ENCODE assay signal across 32 mouse cellular contexts in genomic region chr12:99187671-99188070, GRCm38 (mm10).
A peak's percentile ranks its signal among the peaks of the same experiment; 100 is the strongest.
DNase-seq lines count a peak whose midpoint lies in the region; ATAC-seq and TF ChIP-seq lines count a peak whose summit lies in the region.
"Had no signal": no experiment of that assay in that cellular context is flagged by ENCODE, and none has a peak within 500 bp of the region (broad histone marks: within the 10 kb centered on the region; RNA-seq: fewer than 3 reads in every experiment).

No protein-coding gene starts in this region.

- H3K27me3 ChIP-seq in intestine, postnatal 0 days (replicated peaks; ENCODE audit: control insufficient read depth, insufficient read depth, low read length) = no peaks in the 10 kb centered on the region
- no peaks in the 10 kb centered on the region for H3K27me3 ChIP-seq in intestine, embryonic 16.5 days (replicated peaks; ENCODE audit: control insufficient read depth, insufficient read depth, low read length)
- H3K27me3 ChIP-seq in liver, adult 2 months (ENCODE audit: control insufficient read depth, insufficient read depth, low read length) = no peaks in the 10 kb centered on the region
- H3K27me3 ChIP-seq in liver, embryonic 12.5 days (replicated peaks) = no peaks in the 10 kb centered on the region
- H3K27me3 ChIP-seq: CH12.LX; embryonic facial prominence, embryonic 13.5 days; hindbrain, embryonic 12.5 days; intestine, embryonic 15.5 days; limb, embryonic 12.5 days; liver, embryonic 13.5 days; Patski had no signal

- no peak overlapping the region for H3K4me3 ChIP-seq in intestine, postnatal 0 days (ENCODE audit: low read depth, low read length)
- no peak overlapping the region for H3K4me3 ChIP-seq in intestine, embryonic 16.5 days (ENCODE audit: low read length)
- H3K4me3 ChIP-seq in liver, adult 2 months (ENCODE audit: insufficient read depth, low read depth, low read length) = no peak overlapping the region
- H3K4me3 ChIP-seq in liver, embryonic 12.5 days = no peak overlapping the region
- H3K4me3 ChIP-seq: embryonic facial prominence, embryonic 13.5 days; gastrocnemius, adult 2 months; hindbrain, embryonic 12.5 days; intestine, embryonic 15.5 days; layer of hippocampus, adult 2 months; left cerebral cortex, adult 2 months; limb, embryonic 12.5 days; liver, embryonic 13.5 days had no signal

- DNase-seq in liver, adult 2 months (ENCODE audit: extremely low read depth, low read depth, low spot score) = peak; percentile 90
- peak; percentile 8 for DNase-seq in NIH3T3 (ENCODE audit: low read depth)
- peak; percentile 30 for DNase-seq in fat pad, adult 2 months (ENCODE audit: extremely low read depth, low read depth, low spot score)
- DNase-seq in lung, postnatal 10 days = no peak
- DNase-seq: cerebellum, adult 9-10 months; cerebellum, postnatal 36 days; gastrocnemius, adult 2 months; gastrocnemius, postnatal 36 days; heart, adult 18-20 months; heart, postnatal 36 days; liver, embryonic 13.5 days; lung, adult 2 months; lung, postnatal 14 days; midbrain, embryonic 14.5 days; right cerebral cortex, postnatal 25 days; spleen, adult 18-20 months; thymus, postnatal 25 days had no signal

- H3K4me1 ChIP-seq in intestine, postnatal 0 days (replicated peaks; ENCODE audit: control insufficient read depth, insufficient read depth, low read length) = no peaks in the 10 kb centered on the region
- H3K4me1 ChIP-seq in intestine, embryonic 16.5 days (ENCODE audit: control insufficient read depth, insufficient read depth, low read length) = no peaks in the 10 kb centered on the region
- H3K4me1 ChIP-seq in liver, adult 2 months (ENCODE audit: control insufficient read depth, insufficient read depth, low read length) = peaks cover 2% of the 10 kb centered on the region; the same call in 1 of the 2 replicates
- H3K4me1 ChIP-seq in liver, embryonic 12.5 days = no peaks in the 10 kb centered on the region
- H3K4me1 ChIP-seq: intestine, embryonic 15.5 days; limb, embryonic 12.5 days; liver, embryonic 13.5 days had no signal

- H3K27ac ChIP-seq in intestine, postnatal 0 days (ENCODE audit: low read depth, low read length) = no peak overlapping the region
- H3K27ac ChIP-seq in intestine, embryonic 16.5 days (ENCODE audit: low read length) = no peak overlapping the region
- no peak overlapping the region for H3K27ac ChIP-seq in liver, adult 2 months (replicated peaks; ENCODE audit: insufficient read depth, low read depth, low read length)
- H3K27ac ChIP-seq in liver, embryonic 12.5 days = no peak overlapping the region
- H3K27ac ChIP-seq: embryonic facial prominence, embryonic 13.5 days; gastrocnemius, adult 2 months; hindbrain, embryonic 12.5 days; hindbrain, postnatal 0 days; intestine, embryonic 15.5 days; layer of hippocampus, adult 2 months; left cerebral cortex, adult 2 months; limb, embryonic 12.5 days; liver, embryonic 13.5 days had no signal

- no peaks in the 10 kb centered on the region for H3K9me3 ChIP-seq in intestine, postnatal 0 days (ENCODE audit: control insufficient read depth)
- no peaks in the 10 kb centered on the region for H3K9me3 ChIP-seq in intestine, embryonic 16.5 days (ENCODE audit: control insufficient read depth, low read length)
- no peaks in the 10 kb centered on the region for H3K9me3 ChIP-seq in liver, embryonic 12.5 days (replicated peaks)
- H3K9me3 ChIP-seq: embryonic facial prominence, embryonic 13.5 days; hindbrain, embryonic 12.5 days; intestine, embryonic 15.5 days; limb, embryonic 12.5 days; liver, embryonic 13.5 days had no signal

- H3K9ac ChIP-seq in intestine, postnatal 0 days (ENCODE audit: low read depth, low read length) = no peak overlapping the region
- H3K9ac ChIP-seq in intestine, embryonic 16.5 days (ENCODE audit: low read depth, low read length) = no peak overlapping the region
- no peak overlapping the region for H3K9ac ChIP-seq in liver, adult 2 months (ENCODE audit: low read depth, low read length)
- no peak overlapping the region for H3K9ac ChIP-seq in liver, embryonic 12.5 days
- H3K9ac ChIP-seq: embryonic facial prominence, embryonic 13.5 days; hindbrain, embryonic 12.5 days; intestine, embryonic 15.5 days; limb, embryonic 12.5 days; liver, embryonic 13.5 days had no signal

- TF ChIP-seq POLR2A in liver, adult 2 months (IDR thresholded peaks at IDR 0.05; ENCODE audit: extremely low read depth, insufficient read depth, low read length) = no peak

- no peaks in the 10 kb centered on the region for H3K79me2 ChIP-seq in liver, adult 2 months (ENCODE audit: control insufficient read depth, insufficient read depth, low read length)

- H3K4me2 ChIP-seq in intestine, postnatal 0 days (replicated peaks; ENCODE audit: low read depth) = no peak overlapping the region
- H3K4me2 ChIP-seq in intestine, embryonic 16.5 days (ENCODE audit: low read depth, low read length) = no peak overlapping the region
- H3K4me2 ChIP-seq in liver, embryonic 12.5 days = no peak overlapping the region
- H3K4me2 ChIP-seq: embryonic facial prominence, embryonic 13.5 days; heart, embryonic 11.5 days; hindbrain, embryonic 12.5 days; intestine, embryonic 15.5 days; limb, embryonic 12.5 days; liver, embryonic 13.5 days had no signal

- no peaks in the 10 kb centered on the region for H3K36me3 ChIP-seq in intestine, postnatal 0 days (ENCODE audit: control insufficient read depth, insufficient read depth)
- no peaks in the 10 kb centered on the region for H3K36me3 ChIP-seq in intestine, embryonic 16.5 days (ENCODE audit: control insufficient read depth, insufficient read depth, low read length)
- no peaks in the 10 kb centered on the region for H3K36me3 ChIP-seq in liver, adult 2 months (ENCODE audit: control insufficient read depth, insufficient read depth, low read length)
- H3K36me3 ChIP-seq in liver, embryonic 12.5 days = no peaks in the 10 kb centered on the region
- H3K36me3 ChIP-seq: G1E; intestine, embryonic 15.5 days; limb, embryonic 12.5 days; liver, embryonic 13.5 days had no signal

- ATAC-seq in intestine, postnatal 0 days = peak; percentile 65; the same call in 1 of the 2 replicates
- ATAC-seq in intestine, embryonic 16.5 days = no peak
- ATAC-seq in liver, embryonic 12.5 days = no peak
- ATAC-seq: forebrain, embryonic 16.5 days; hindbrain, postnatal 0 days; intestine, embryonic 15.5 days; Patski had no signal

- WGBS in intestine, postnatal 0 days = 77% methylated on average over 4 of the region's 4 CpGs
- 93% methylated on average over 4 of the region's 4 CpGs for WGBS in intestine, embryonic 16.5 days
- 29% methylated on average over 4 of the region's 4 CpGs for WGBS in liver, adult 2 months
- WGBS in liver, embryonic 12.5 days (ENCODE audit: insufficient replicate concordance) = 73% methylated on average over 4 of the region's 4 CpGs

- TF ChIP-seq CTCF in intestine, postnatal 0 days (IDR thresholded peaks at IDR 0.05; ENCODE audit: low read depth) = no peak
- no peak for TF ChIP-seq CTCF in liver, adult 2 months (IDR thresholded peaks at IDR 0.05; ENCODE audit: low read depth, low read length)
